Mouse (Mus musculus): ENCODE measurements around the gene Cntnap3.

DNA sequence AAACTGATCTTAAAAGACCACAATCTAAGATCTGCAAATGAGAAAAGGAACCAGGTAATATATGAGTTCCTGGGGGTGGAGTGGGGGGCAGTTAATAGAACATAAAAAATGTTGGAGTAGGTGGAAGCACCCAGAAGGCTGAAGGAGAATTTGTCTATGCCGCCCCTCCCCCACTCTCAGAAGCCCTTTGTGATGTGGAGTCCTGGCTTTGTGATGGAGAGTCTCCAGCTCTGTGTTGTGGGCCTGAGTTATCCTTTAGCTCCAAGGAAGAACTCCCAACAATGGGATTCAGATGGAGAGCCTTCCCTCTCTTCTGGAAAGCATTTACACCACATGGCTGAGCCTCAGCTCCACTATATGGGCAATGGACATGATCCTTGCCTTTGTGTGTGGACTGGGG is 13.4 kb upstream of the Cntnap3 start, which contains the start of gene Spata31:
- TF ChIP-seq CTCF (conservative IDR thresholded peaks at IDR 0.05; ENCODE audit: low read length): no peak
- TF ChIP-seq NANOG (IDR thresholded peaks at IDR 0.05; ENCODE audit: borderline replicate concordance, low read length): no peak
- no peak for TF ChIP-seq POU5F1 (IDR thresholded peaks at IDR 0.05; ENCODE audit: borderline replicate concordance, low read length)
